Mouse (Mus musculus): ENCODE results near the gene Ttc24. TPM values are rescaled to one million over a fixed set of nuclear protein-coding genes. Genes with fewer than 3 reads are reported as not detected.

Gene Ttc24
- polyA plus RNA-seq, 1 experiment = not detected

DNA sequence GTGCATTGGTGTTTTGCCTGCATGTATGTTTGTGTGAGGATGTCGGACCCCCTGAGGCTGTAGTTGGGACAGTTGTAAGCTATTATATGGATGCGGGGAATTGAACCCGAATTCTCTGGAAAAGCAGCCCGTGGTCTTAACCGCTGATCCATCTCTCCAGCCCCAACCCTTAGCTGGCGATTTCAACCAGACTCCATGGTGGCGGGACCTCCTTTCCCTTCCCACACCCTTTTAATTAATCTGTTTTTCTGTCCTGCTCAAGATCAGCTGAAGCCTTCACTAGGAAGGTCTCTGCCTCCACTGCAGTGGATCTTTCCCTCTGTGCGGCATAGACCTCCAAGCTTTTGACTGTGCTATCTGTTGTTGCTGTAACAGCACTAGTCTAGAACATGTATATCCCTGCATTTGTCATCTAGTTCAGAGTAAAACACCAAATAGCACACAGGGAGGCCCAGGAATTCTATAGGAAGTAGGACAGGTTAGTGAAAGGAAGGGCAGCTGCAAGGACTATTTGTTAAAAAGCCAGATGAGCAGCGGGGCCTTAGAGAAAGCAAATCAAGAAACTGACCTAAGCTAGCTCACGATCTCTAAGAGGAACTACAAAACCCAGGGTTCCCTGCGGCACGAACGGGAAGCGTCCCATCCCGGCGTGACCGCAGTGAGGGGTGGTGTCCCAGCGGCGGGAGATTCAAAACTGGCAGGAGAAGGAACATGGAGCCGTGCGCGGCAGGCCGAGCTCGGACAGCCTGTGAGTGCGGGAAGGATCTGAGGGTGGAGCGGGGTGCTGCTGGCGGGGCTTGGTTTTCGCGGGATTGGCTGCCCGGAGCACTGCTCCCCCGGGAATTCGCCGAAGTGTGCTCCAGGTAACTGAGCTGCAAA, 3.5 kb upstream of the Ttc24 start, which contains the start of gene Iqgap3:
Iqgap3 (plus strand) TSS at position 627 of the 879 bp plus-strand sequence.
- peaks cover 3% of the 10 kb centered on the region; the same call in 1 of the 2 replicates for H3K4me1 ChIP-seq (ENCODE audit: control insufficient read depth, insufficient read depth, low read length)
- no peaks in the 10 kb centered on the region for H3K27me3 ChIP-seq (replicated peaks; ENCODE audit: control insufficient read depth, insufficient read depth, low read length)
- TF ChIP-seq CTCF (conservative IDR thresholded peaks at IDR 0.05; ENCODE audit: insufficient read depth, insufficient read length, low read depth, low read length) (no peak), POLR2A (IDR thresholded peaks at IDR 0.05; ENCODE audit: low read depth, low read length) (no peak)
- no peak within 1 kb of the TSS for H3K4me3 ChIP-seq (ENCODE audit: insufficient read depth, low read depth, low read length)
- WGBS = 20% methylated on average over 33 of the region's 33 CpGs
- no peaks in the 10 kb centered on the region for H3K36me3 ChIP-seq (ENCODE audit: control insufficient read depth, insufficient read depth, low read length)
- no peak within 1 kb of the TSS for H3K27ac ChIP-seq (ENCODE audit: insufficient read depth, low read depth, low read length)
- DNase-seq = peak; percentile 94

DNA sequence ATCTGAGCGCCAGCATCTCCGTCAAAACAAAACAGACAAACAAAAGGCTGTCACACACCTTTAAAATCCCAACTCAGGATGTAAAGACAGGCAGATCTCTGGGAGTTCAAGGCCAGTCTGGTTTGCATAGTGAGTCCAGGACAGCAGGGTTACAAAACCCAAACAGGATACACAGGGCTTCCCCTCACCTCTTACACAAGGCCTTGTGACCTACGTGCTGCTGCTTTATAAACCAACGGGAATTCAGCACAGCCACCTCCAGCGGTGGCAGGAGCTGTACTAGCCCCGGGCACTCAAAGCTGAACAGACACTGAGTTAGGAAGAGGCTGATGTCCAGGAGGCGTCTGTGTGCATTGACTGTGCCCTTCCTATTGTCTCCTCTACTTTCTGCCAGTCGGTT, 663 bp downstream of the Ttc24 start:
- H3K4me3 ChIP-seq (ENCODE audit: insufficient read depth, low read depth, low read length) = no peak overlapping the region
- no peak for DNase-seq
- no peaks in the 10 kb centered on the region for H3K27me3 ChIP-seq (replicated peaks; ENCODE audit: control insufficient read depth, insufficient read depth, low read length)
- no peaks in the 10 kb centered on the region for H3K36me3 ChIP-seq (ENCODE audit: control insufficient read depth, insufficient read depth, low read length)
- TF ChIP-seq CTCF (conservative IDR thresholded peaks at IDR 0.05; ENCODE audit: insufficient read depth, insufficient read length, low read depth, low read length) = no peak
- TF ChIP-seq POLR2A (IDR thresholded peaks at IDR 0.05; ENCODE audit: low read depth, low read length) = no peak
- 44% methylated on average over 8 of the region's 8 CpGs for WGBS
- peaks cover 3% of the 10 kb centered on the region; the same call in 1 of the 2 replicates for H3K4me1 ChIP-seq (ENCODE audit: control insufficient read depth, insufficient read depth, low read length)
- no peak overlapping the region for H3K27ac ChIP-seq (ENCODE audit: insufficient read depth, low read depth, low read length)

DNA sequence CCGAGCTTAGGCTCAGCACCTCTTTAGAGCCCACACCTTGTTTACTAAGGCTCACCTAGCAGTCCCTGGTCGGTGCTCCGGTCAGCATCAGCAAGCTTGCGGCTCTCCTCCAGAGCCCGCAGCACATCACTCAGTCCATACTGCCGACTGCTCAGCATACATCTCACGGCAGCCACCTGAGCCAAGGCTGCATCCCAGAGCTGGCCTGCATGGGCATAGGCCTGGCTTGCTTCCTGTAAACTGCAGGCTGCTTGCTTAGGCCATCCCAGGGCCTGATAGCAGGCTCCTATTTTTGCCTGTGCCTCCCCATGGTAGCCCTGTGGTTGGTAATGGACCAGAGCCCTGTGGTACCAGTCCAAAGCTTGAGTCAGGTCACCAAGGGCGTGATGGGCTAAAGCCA, 3.3 kb downstream of the Ttc24 start:
- 80% methylated on average over 8 of the region's 8 CpGs for WGBS
- Histone ChIP-seq H3K36me3 (ENCODE audit: control insufficient read depth, insufficient read depth, low read length) (no peaks in the 10 kb centered on the region), H3K27me3 (replicated peaks; ENCODE audit: control insufficient read depth, insufficient read depth, low read length) (no peaks in the 10 kb centered on the region), H3K4me1 (ENCODE audit: control insufficient read depth, insufficient read depth, low read length) (no peaks in the 10 kb centered on the region), H3K4me3 (ENCODE audit: insufficient read depth, low read depth, low read length) (no peak overlapping the region), H3K27ac (ENCODE audit: insufficient read depth, low read depth, low read length) (no peak overlapping the region)
- no peak for TF ChIP-seq CTCF (conservative IDR thresholded peaks at IDR 0.05; ENCODE audit: insufficient read depth, insufficient read length, low read depth, low read length)
- no peak for TF ChIP-seq POLR2A (IDR thresholded peaks at IDR 0.05; ENCODE audit: low read depth, low read length)
- DNase-seq = no peak

DNA sequence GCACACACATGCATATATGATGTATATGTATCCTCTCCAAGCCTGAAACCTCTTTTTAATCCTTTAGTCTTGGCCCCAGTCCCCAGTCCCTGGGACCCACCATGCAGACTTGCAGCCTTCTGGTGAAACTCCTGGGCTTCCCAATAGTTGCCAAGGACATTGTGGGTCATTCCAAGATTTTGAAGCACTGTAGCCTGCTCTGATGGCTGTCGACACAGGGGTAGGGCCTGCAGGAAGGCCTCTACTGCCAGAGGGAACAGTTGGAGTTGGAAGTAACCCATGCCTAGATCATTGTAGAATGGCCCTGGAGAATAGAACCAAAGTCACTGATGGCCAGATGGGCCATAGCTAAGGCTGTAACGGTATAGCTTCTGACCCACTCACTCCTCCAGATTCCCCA, 3.8 kb downstream of the Ttc24 start:
- no peak overlapping the region for H3K27ac ChIP-seq (ENCODE audit: insufficient read depth, low read depth, low read length)
- H3K4me1 ChIP-seq (ENCODE audit: control insufficient read depth, insufficient read depth, low read length) = no peaks in the 10 kb centered on the region
- H3K4me3 ChIP-seq (ENCODE audit: insufficient read depth, low read depth, low read length) = no peak overlapping the region
- TF ChIP-seq CTCF (conservative IDR thresholded peaks at IDR 0.05; ENCODE audit: insufficient read depth, insufficient read length, low read depth, low read length) (no peak), POLR2A (IDR thresholded peaks at IDR 0.05; ENCODE audit: low read depth, low read length) (no peak)
- WGBS = 62% methylated on average over 2 of the region's 2 CpGs
- H3K27me3 ChIP-seq (replicated peaks; ENCODE audit: control insufficient read depth, insufficient read depth, low read length) = no peaks in the 10 kb centered on the region
- H3K36me3 ChIP-seq (ENCODE audit: control insufficient read depth, insufficient read depth, low read length) = no peaks in the 10 kb centered on the region
- DNase-seq = no peak

DNA sequence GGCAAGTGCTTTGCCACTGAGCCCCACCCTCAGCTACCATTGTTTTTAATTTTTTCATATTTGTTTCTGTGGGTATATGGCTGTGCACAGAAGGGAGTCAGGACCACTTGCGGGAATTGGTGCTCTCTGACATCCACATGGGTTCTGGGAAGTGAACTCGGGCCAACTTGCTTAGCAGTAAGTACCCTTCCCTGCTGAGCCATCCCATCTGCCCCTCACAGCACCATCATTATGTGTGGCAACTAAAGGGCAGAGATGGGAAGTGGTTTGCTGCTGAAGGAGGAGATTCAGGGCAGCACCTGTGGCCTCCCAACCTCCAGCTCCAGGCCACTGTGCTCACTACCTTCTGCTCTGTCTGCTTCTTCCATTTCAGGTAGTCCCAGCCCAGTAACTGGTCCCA, 4.5 kb downstream of the Ttc24 start:
- TF ChIP-seq POLR2A (IDR thresholded peaks at IDR 0.05; ENCODE audit: low read depth, low read length) (no peak), CTCF (conservative IDR thresholded peaks at IDR 0.05; ENCODE audit: insufficient read depth, insufficient read length, low read depth, low read length) (no peak)
- no peak for DNase-seq
- Histone ChIP-seq H3K4me1 (ENCODE audit: control insufficient read depth, insufficient read depth, low read length) (no peaks in the 10 kb centered on the region), H3K27ac (ENCODE audit: insufficient read depth, low read depth, low read length) (no peak overlapping the region), H3K4me3 (ENCODE audit: insufficient read depth, low read depth, low read length) (no peak overlapping the region), H3K36me3 (ENCODE audit: control insufficient read depth, insufficient read depth, low read length) (no peaks in the 10 kb centered on the region), H3K27me3 (replicated peaks; ENCODE audit: control insufficient read depth, insufficient read depth, low read length) (no peaks in the 10 kb centered on the region)
- 68% methylated on average over 2 of the region's 2 CpGs for WGBS

DNA sequence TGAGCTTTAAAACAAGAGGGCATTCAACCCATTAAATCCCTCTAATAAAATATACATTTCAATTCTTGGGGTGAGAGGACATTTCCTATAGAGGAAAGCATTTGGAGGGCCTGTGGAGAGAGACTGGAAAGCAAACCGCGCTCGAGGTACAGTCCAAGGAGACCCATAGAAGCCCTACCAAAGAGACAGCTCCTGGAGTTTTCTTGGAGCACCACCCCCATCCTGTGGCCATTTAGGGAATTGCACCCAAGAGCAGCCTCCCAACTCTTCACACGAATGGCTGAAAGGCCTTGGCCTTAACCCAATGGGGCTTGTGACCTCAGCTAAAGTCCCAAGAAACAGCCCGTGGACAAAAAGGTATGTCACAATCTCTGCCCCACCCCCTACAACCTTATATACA, 6.3 kb downstream of the Ttc24 start:
- TF ChIP-seq POLR2A (IDR thresholded peaks at IDR 0.05; ENCODE audit: low read depth, low read length) = no peak
- TF ChIP-seq CTCF (conservative IDR thresholded peaks at IDR 0.05; ENCODE audit: insufficient read depth, insufficient read length, low read depth, low read length) = peak; percentile 93
- under 1% methylated on average over 5 of the region's 5 CpGs for WGBS
- H3K36me3 ChIP-seq (ENCODE audit: control insufficient read depth, insufficient read depth, low read length) = no peaks in the 10 kb centered on the region
- DNase-seq = peak; percentile 89
- H3K4me1 ChIP-seq (ENCODE audit: control insufficient read depth, insufficient read depth, low read length) = no peaks in the 10 kb centered on the region
- no peak overlapping the region for H3K4me3 ChIP-seq (ENCODE audit: insufficient read depth, low read depth, low read length)
- H3K27me3 ChIP-seq (replicated peaks; ENCODE audit: control insufficient read depth, insufficient read depth, low read length) = no peaks in the 10 kb centered on the region
- no peak overlapping the region for H3K27ac ChIP-seq (ENCODE audit: insufficient read depth, low read depth, low read length)

DNA sequence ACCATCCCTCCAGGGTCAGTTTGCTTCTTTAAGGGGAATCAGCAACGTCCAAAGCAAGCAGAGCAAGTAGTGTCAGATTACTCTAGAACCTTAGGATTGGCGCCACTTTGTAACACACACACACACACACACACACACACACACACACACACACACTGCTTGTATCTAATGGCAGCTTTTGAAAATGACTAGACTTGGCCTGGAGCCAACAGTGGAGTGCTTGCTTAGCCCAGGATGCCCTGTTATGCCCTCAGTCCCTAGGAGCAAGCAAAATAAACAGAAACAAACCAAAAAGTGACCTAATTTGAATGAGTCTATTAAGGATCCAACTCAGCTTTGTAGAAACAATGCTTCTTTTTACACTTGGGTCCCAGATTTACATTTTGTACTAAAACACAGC, 9.7 kb downstream of the Ttc24 start:
- no peaks in the 10 kb centered on the region for H3K36me3 ChIP-seq (ENCODE audit: control insufficient read depth, insufficient read depth, low read length)
- no peak for DNase-seq
- no peaks in the 10 kb centered on the region for H3K27me3 ChIP-seq (replicated peaks; ENCODE audit: control insufficient read depth, insufficient read depth, low read length)
- no peak overlapping the region for H3K27ac ChIP-seq (ENCODE audit: insufficient read depth, low read depth, low read length)
- no peaks in the 10 kb centered on the region for H3K4me1 ChIP-seq (ENCODE audit: control insufficient read depth, insufficient read depth, low read length)
- no peak overlapping the region for H3K4me3 ChIP-seq (ENCODE audit: insufficient read depth, low read depth, low read length)
- no peak for TF ChIP-seq POLR2A (IDR thresholded peaks at IDR 0.05; ENCODE audit: low read depth, low read length)
- TF ChIP-seq CTCF (conservative IDR thresholded peaks at IDR 0.05; ENCODE audit: insufficient read depth, insufficient read length, low read depth, low read length) = no peak
- 36% methylated on average over 2 of the region's 2 CpGs for WGBS
